Mouse (Mus musculus) olfactory bulb, adult 2 months (tissue): Measurements from ENCODE around the gene Jrkl. TPM values are rescaled to one million over a fixed set of nuclear protein-coding genes. Genes with fewer than 3 reads are reported as not detected.

Experiments
- H3K27ac ChIP-seq: fragments of 200-500 bp; 2 replicates; pipeline ENCODE4 v1.5.1; 2012; ENCODE audit warnings: low read depth, low read length; ENCODE audit not compliant: insufficient read depth
- H3K4me1 ChIP-seq: fragments of 200-500 bp; 2 replicates; pipeline ENCODE4 v1.6.1; 2012; ENCODE audit warnings: low read length; ENCODE audit not compliant: control insufficient read depth, insufficient read depth
- H3K4me3 ChIP-seq: fragments of 200-500 bp; 2 replicates; pipeline ENCODE4 v1.5.1; 2012; ENCODE audit warnings: mild to moderate bottlenecking, low read depth, low read length, moderate library complexity; ENCODE audit not compliant: insufficient read depth
- CTCF ChIP-seq: fragments of 200-500 bp; IDR thresholded peaks from 2 replicates; pipeline ENCODE4 v1.5.1; 2012; ENCODE audit warnings: low read depth, mild to moderate bottlenecking, low read length, moderate library complexity; ENCODE audit not compliant: insufficient read depth
- POLR2A ChIP-seq: fragments of 200-500 bp; IDR thresholded peaks from 2 replicates; pipeline ENCODE4 v1.6.1; 2012; ENCODE audit warnings: mild to moderate bottlenecking, low read depth, low read length, moderate library complexity; ENCODE audit not compliant: insufficient read depth
- WGBS: fragments of 180-500 bp; shearing (Covaris S2); methylation state at CpG from one replicate; pipeline ENCODE4 v1.1.7; 2018; 5-methylcytosine and 5-hydroxymethylcytosine counted together
- polyA plus RNA-seq: library from polyadenylated mRNA; stranded (reverse); fragments of >200 nt; gene quantifications from 2 replicates; pipeline ENCODE4 v1.2.4, GENCODE M21; 2012; ENCODE audit warnings: low replicate concordance; ENCODE audit not compliant: missing spikeins, insufficient read depth, insufficient read length

The Jrkl gene
- not detected in 2 replicates for polyA plus RNA-seq

DNA sequence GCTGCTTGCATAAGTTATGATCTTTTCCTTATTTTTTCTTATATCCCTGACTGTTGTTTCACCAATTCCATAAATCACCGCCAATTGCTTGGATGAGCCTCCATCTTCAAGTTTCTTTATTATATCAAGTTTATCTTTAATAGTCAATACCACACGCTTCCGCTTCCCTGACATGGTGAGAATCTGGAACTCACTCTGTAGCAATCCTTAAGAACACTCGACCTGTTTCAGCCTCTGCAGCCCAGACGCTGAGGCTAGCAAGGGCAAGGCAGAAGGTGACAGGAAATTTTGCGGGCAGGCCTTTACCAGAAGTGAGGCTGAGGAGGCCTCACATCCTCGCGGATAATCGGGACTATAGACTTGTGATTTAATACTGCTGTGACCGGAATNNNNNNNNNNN lies at the start of gene Jrkl:
Gene Jrkl, minus strand, starts transcription at position 349 of the 400 bp plus-strand sequence.
- peak within 1 kb of the TSS; percentile 51 for H3K4me3 ChIP-seq
- no peak within 1 kb of the TSS for H3K27ac ChIP-seq
- no peaks in the 10 kb centered on the region for H3K4me1 ChIP-seq
- 3% methylated on average over 10 of the region's 10 CpGs for WGBS
- no peak for TF ChIP-seq CTCF
- no peak for TF ChIP-seq POLR2A

DNA sequence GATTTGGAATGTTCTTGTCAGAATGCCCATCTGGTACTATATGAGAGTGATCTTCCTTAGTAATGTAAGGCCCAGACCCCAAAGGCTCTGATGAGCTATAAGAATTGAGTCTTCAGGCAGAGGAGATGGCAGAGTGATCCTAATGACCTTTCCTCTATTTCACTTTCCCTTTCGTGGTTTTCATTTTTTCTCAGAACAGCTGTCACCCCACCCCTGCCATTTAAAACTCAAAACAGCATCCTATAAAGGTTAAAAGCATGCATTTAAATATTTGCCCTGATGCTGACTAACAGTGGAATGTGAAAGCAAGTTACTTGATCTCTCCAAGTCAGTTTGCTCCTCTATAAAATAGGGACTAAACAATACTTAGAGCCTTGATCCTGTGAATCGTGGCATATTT lies 41.9 kb upstream of the Jrkl start:
- 72% methylated on average over 2 of the region's 2 CpGs for WGBS
- Histone ChIP-seq H3K27ac (no peak overlapping the region), H3K4me1 (no peaks in the 10 kb centered on the region), H3K4me3 (no peak overlapping the region)
- TF ChIP-seq POLR2A = no peak
- no peak for TF ChIP-seq CTCF

DNA sequence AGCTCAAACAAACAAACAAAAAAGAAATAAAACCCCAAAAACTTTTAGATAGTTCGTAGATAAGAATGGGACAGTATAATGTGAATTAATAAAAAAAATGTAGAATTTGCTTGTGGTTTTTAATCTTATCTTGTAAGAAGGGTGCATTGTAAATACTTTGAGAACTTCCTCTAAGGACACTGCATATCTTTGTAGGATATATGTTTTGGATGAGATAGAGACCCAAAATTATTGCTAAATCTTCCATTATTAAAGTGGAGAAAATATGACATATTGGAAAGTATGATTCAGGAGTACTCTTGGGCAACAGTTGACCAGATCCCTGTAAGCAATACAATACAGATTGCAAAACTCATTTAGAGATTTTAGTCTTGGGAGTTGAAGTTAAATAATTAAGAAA lies 27.6 kb upstream of the Jrkl start:
- no peak overlapping the region for H3K27ac ChIP-seq
- WGBS = 93% methylated on average over 1 of the region's 1 CpGs
- H3K4me1 ChIP-seq = no peaks in the 10 kb centered on the region
- TF ChIP-seq CTCF (no peak), POLR2A (no peak)
- no peak overlapping the region for H3K4me3 ChIP-seq

DNA sequence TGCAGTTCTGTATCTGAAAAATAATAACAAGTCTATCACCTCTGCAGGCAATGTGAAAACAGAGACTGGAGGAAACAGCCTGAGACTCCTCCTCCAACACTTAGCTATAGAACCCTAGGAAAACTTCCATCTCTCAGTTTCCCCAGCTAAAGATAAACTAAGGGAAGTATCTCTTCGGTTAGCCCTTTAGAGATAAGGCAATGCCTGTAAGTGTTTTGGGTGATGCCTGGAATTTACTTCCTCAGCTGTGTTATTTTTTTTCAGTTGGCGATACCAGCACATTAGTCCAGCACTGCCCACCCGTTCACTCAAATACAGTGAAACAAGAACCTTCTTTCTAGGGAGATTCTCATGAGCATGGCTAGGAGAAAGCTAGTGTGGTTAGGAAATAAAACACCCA lies 15.4 kb upstream of the Jrkl start:
- WGBS = 83% methylated on average over 3 of the region's 3 CpGs
- TF ChIP-seq CTCF (no peak), POLR2A (no peak)
- Histone ChIP-seq H3K4me1 (no peaks in the 10 kb centered on the region), H3K4me3 (no peak overlapping the region), H3K27ac (no peak overlapping the region)

DNA sequence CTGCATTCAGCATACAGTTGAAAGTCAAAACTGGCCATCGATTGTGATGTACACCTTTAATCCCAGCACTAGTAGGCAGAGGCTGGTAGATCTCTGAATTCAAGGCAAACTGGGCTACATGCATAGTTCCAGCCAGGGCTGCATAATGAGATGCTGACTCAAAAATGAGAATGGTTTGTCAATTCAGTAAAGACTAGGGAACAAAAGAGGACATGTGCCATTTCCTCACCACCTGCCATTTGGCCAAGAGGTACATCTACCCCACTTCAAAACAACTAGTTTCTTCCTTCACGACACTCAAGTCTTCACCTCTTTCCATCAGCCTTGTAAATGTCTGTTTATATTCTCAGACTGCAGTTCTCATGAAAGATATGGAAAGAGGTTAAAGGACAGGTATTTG lies 12.5 kb upstream of the Jrkl start:
- TF ChIP-seq CTCF (no peak), POLR2A (no peak)
- WGBS = 92% methylated on average over 2 of the region's 2 CpGs
- H3K4me1 ChIP-seq = no peaks in the 10 kb centered on the region
- H3K27ac ChIP-seq = no peak overlapping the region
- no peak overlapping the region for H3K4me3 ChIP-seq

DNA sequence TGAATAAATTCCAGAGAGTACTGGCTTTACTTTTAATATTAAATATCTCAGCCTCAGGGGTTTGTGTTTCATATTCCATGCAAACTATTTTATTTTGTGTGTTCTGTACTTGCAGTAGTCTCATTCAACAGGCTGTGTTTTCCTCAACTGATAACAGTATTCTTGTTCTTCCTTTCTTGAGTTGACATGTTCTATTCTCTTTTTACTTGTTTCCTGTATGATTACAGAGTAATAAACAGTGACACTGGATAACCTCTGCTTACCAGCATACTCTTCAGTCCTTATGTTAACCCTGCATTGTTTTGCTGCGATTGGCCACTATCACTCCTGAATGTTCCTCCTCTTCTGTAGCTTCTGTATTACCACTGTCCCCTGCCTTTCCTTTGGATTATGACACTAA lies 11.1 kb upstream of the Jrkl start:
- TF ChIP-seq POLR2A (no peak), CTCF (no peak)
- WGBS = 93% methylated on average over 1 of the region's 1 CpGs

DNA sequence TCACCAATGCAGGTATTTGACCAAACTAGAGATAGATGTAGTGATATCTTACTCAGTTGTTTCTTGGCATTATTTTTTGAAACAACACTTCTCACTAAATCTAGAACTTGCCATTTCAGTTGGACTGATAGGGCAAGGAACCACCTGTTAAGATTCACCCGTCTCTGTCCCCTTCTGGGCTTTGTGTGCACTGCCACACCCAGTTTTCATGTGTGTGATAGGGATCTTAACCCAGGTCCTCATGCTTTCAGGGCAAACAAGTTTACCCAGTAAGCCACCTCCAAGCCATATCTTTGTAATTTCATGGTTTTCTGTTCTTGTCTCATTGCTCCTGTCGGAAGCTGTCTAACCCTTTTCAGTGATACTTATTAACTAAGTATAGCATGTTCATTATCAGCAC lies 5.6 kb upstream of the Jrkl start:
- Histone ChIP-seq H3K4me1 (no peaks in the 10 kb centered on the region), H3K27ac (no peak overlapping the region), H3K4me3 (no peak overlapping the region)
- WGBS = 94% methylated on average over 2 of the region's 2 CpGs
- TF ChIP-seq CTCF (no peak), POLR2A (no peak)

More for the DNA sequence above, 11.1 kb upstream of the Jrkl start:
- Histone ChIP-seq H3K4me1 (no peaks in the 10 kb centered on the region), H3K4me3 (no peak overlapping the region), H3K27ac (no peak overlapping the region)

DNA sequence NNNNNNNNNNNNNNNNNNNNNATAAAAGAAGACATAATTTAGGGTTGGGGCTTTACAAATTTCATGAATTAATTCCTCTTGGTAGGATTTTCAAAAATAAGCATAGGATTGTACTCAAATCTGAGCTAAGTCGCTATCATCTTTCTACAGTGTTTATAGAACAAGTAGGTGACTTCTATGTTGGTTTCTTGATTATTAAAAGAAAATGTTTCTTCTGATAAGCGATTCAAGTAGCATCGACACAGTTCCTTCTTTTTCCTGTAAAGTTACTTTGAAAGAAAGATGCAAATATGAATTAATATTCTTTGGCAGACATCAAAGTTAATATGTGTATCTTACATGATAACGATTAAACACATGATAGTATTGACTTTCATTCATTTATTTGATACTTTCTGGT lies 2.5 kb upstream of the Jrkl start:
- H3K4me3 ChIP-seq = no peak overlapping the region
- TF ChIP-seq CTCF (no peak), POLR2A (no peak)
- H3K4me1 ChIP-seq = no peaks in the 10 kb centered on the region
- 97% methylated on average over 4 of the region's 4 CpGs for WGBS
- H3K27ac ChIP-seq = no peak overlapping the region

DNA sequence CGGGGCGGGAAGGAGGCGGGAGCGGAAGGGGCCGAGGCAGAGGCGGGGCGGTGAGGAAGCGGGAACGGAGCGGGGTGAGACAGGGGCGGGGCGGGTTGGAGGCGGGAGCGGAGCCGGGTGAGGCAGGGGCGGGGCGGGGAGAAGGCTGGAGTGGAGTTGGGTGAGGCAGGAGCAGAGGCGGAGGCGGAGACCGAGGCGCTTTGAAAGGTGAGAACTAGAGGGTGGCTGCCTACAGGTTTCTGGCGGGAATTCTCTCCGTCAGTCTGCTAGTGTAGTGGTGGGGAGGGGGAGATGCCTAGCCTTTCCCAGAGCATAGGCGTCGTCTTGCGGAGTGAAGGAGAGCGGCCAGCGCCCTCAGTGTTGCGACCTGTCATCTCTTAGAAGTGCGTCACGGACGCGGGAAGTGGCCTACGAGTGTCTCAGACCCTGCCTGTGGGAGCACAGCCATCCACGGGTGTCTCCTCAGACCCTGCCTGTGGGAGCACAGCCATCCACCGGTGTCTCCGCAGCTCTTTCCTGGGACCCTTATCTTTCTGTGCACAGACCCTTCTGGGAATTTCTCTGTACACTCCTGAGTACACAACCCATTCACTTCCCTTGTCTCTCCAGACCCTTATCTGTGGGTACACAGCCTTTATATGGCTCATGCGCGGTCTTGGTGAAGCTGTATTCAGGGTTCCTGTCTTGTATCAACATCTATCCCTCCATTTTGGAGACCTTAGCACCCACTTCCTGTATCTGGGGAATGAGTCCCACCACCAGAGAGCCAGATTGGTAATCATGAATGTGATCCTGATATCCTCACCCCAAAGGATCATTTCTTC lies 1.4 kb upstream of the Jrkl start, which contains the start of gene Ccdc82:
Gene Ccdc82, plus strand, starts transcription at position 141 of the 824 bp plus-strand sequence.
- under 1% methylated on average over 30 of the region's 39 CpGs for WGBS
- TF ChIP-seq POLR2A (no peak), CTCF (no peak)
- H3K4me1 ChIP-seq = no peaks in the 10 kb centered on the region
- peak within 1 kb of the TSS; percentile 77 for H3K27ac ChIP-seq
- peak within 1 kb of the TSS; percentile 88 for H3K4me3 ChIP-seq

DNA sequence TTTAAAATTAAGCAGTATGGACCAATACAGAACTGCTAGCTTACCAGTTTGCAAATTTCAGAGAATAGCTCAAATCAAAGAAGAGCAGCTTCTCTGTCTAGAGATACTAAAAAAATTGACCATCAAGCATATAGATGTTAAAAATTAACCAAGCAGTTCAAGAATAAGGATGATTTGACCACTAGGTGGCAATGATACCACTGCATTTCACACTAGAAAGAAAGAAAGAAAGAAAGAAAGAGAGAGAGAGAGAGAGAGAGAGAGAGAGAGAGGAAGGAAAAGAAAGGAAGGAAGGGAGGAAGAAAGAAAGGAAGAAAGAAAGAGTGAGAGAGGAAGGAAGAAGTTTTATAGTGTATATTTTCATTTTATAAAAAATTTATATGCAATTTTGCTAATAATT lies 3.3 kb downstream of the Jrkl start:
- H3K4me1 ChIP-seq = no peaks in the 10 kb centered on the region
- no peak overlapping the region for H3K27ac ChIP-seq
- no peak overlapping the region for H3K4me3 ChIP-seq
- no peak for TF ChIP-seq POLR2A
- no peak for TF ChIP-seq CTCF
